ENCODE assay signal across 17 mouse cellular contexts in genomic region chr9:63781714-63782464, GRCm38 (mm10). TPM values are rescaled to one million over a fixed set of nuclear protein-coding genes. Genes with fewer than 3 reads are reported as not detected.
A peak's percentile ranks its signal among the peaks of the same experiment; 100 is the strongest.
DNase-seq lines count a peak whose midpoint lies in the region; ATAC-seq and TF ChIP-seq lines count a peak whose summit lies in the region.
"Had no signal": no experiment of that assay in that cellular context is flagged by ENCODE, and none has a peak within 500 bp of the region (broad histone marks: within the 10 kb centered on the region; RNA-seq: fewer than 3 reads in every experiment).

No protein-coding gene starts in this region.

- no peak overlapping the region for H3K9ac ChIP-seq in hindbrain, postnatal 0 days (replicated peaks; ENCODE audit: low read length)
- H3K9ac ChIP-seq in hindbrain, embryonic 14.5 days, result no peak overlapping the region
- no peak overlapping the region for H3K9ac ChIP-seq in intestine, postnatal 0 days (ENCODE audit: low read depth, low read length)
- H3K9ac ChIP-seq in liver, postnatal 0 days (replicated peaks), result no peak overlapping the region
- H3K9ac ChIP-seq: embryonic facial prominence, embryonic 12.5 days; lung, embryonic 15.5 days; neural tube, embryonic 13.5 days had no signal

- no peak overlapping the region for H3K27ac ChIP-seq in hindbrain, postnatal 0 days
- no peak overlapping the region for H3K27ac ChIP-seq in hindbrain, embryonic 14.5 days
- peak overlapping the region; percentile 55 for H3K27ac ChIP-seq in embryonic facial prominence, embryonic 10.5 days (replicated peaks)
- H3K27ac ChIP-seq in intestine, postnatal 0 days (ENCODE audit: low read depth, low read length), result peak overlapping the region; percentile 28; the same call in 1 of the 2 replicates
- 0 out of 2 replicates have a peak overlapping the region, but pooled peaks have one; percentile 7 for H3K27ac ChIP-seq in liver, postnatal 0 days (ENCODE audit: low read depth)
- H3K27ac ChIP-seq: lung, embryonic 15.5 days; neural tube, embryonic 13.5 days had no signal

- ATAC-seq in hindbrain, postnatal 0 days, result no peak
- ATAC-seq in hindbrain, embryonic 14.5 days (ENCODE audit: low FRiP score), result no peak
- ATAC-seq in intestine, postnatal 0 days, result peak; percentile 41; the same call in 1 of the 2 replicates
- no peak for ATAC-seq in liver, postnatal 0 days

- no peaks in the 10 kb centered on the region for H3K27me3 ChIP-seq in hindbrain, postnatal 0 days (ENCODE audit: insufficient read depth, low read length)
- no peaks in the 10 kb centered on the region for H3K27me3 ChIP-seq in hindbrain, embryonic 14.5 days (ENCODE audit: control insufficient read depth, insufficient read depth, low read length)
- peaks cover 16% of the 10 kb centered on the region for H3K27me3 ChIP-seq in embryonic facial prominence, embryonic 10.5 days (replicated peaks; ENCODE audit: low read depth, poor library complexity, severe bottlenecking)
- H3K27me3 ChIP-seq in intestine, postnatal 0 days (replicated peaks; ENCODE audit: control insufficient read depth, insufficient read depth, low read length), result no peaks in the 10 kb centered on the region
- H3K27me3 ChIP-seq in liver, postnatal 0 days (ENCODE audit: insufficient read depth, low read length), result no peaks in the 10 kb centered on the region
- H3K27me3 ChIP-seq: lung, embryonic 15.5 days had no signal

- H3K4me2 ChIP-seq in hindbrain, postnatal 0 days (ENCODE audit: low read depth, low read length), result no peak overlapping the region
- no peak overlapping the region for H3K4me2 ChIP-seq in hindbrain, embryonic 14.5 days (replicated peaks)
- no peak overlapping the region for H3K4me2 ChIP-seq in intestine, postnatal 0 days (replicated peaks; ENCODE audit: low read depth)
- H3K4me2 ChIP-seq in liver, postnatal 0 days (ENCODE audit: low read depth, low read length), result no peak overlapping the region
- H3K4me2 ChIP-seq: embryonic facial prominence, embryonic 12.5 days; heart, embryonic 11.5 days; lung, embryonic 15.5 days; neural tube, embryonic 13.5 days had no signal

- H3K36me3 ChIP-seq in hindbrain, postnatal 0 days (ENCODE audit: insufficient read depth, low read length), result no peaks in the 10 kb centered on the region
- H3K36me3 ChIP-seq in hindbrain, embryonic 14.5 days (replicated peaks; ENCODE audit: control insufficient read depth, insufficient read depth), result no peaks in the 10 kb centered on the region
- no peaks in the 10 kb centered on the region for H3K36me3 ChIP-seq in embryonic facial prominence, embryonic 10.5 days (replicated peaks)
- no peaks in the 10 kb centered on the region for H3K36me3 ChIP-seq in intestine, postnatal 0 days (ENCODE audit: control insufficient read depth, insufficient read depth)
- H3K36me3 ChIP-seq in liver, postnatal 0 days (replicated peaks; ENCODE audit: insufficient read depth, low read length), result no peaks in the 10 kb centered on the region
- H3K36me3 ChIP-seq: embryonic facial prominence, embryonic 12.5 days; G1E; lung, embryonic 15.5 days; neural tube, embryonic 13.5 days had no signal

- peak; percentile 19; the same call in 1 of the 2 replicates for TF ChIP-seq CTCF in hindbrain, postnatal 0 days (IDR thresholded peaks at IDR 0.05; ENCODE audit: low read depth)
- TF ChIP-seq CTCF in intestine, postnatal 0 days (IDR thresholded peaks at IDR 0.05; ENCODE audit: low read depth), result peak; percentile 52
- peak; percentile 19 for TF ChIP-seq CTCF in liver, postnatal 0 days (IDR thresholded peaks at IDR 0.05; ENCODE audit: low read depth)

- H3K4me1 ChIP-seq in hindbrain, postnatal 0 days (ENCODE audit: insufficient read depth, low read length), result 0 out of 2 replicates have a peak, but pooled peaks cover 9% of the 10 kb centered on the region
- peaks cover 11% of the 10 kb centered on the region for H3K4me1 ChIP-seq in hindbrain, embryonic 14.5 days (replicated peaks; ENCODE audit: control insufficient read depth, insufficient read depth, low read length)
- peaks cover 65% of the 10 kb centered on the region for H3K4me1 ChIP-seq in embryonic facial prominence, embryonic 10.5 days
- H3K4me1 ChIP-seq in intestine, postnatal 0 days (replicated peaks; ENCODE audit: control insufficient read depth, insufficient read depth, low read length), result peaks cover 20% of the 10 kb centered on the region; the same call in 1 of the 2 replicates
- H3K4me1 ChIP-seq in liver, postnatal 0 days (ENCODE audit: insufficient read depth), result peaks cover 52% of the 10 kb centered on the region

- no peak for TF ChIP-seq EP300 in liver, postnatal 0 days (IDR thresholded peaks at IDR 0.05; ENCODE audit: low read depth)

- WGBS in hindbrain, postnatal 0 days, result 78% methylated on average over 7 of the region's 7 CpGs
- WGBS in hindbrain, embryonic 14.5 days, result 86% methylated on average over 7 of the region's 7 CpGs
- WGBS in embryonic facial prominence, embryonic 10.5 days, result 76% methylated on average over 7 of the region's 7 CpGs
- 43% methylated on average over 7 of the region's 7 CpGs for WGBS in intestine, postnatal 0 days
- 60% methylated on average over 7 of the region's 7 CpGs for WGBS in liver, postnatal 0 days (ENCODE audit: insufficient replicate concordance)

- no peaks in the 10 kb centered on the region for H3K9me3 ChIP-seq in hindbrain, postnatal 0 days (ENCODE audit: low read length)
- no peaks in the 10 kb centered on the region for H3K9me3 ChIP-seq in hindbrain, embryonic 14.5 days (ENCODE audit: control insufficient read depth, low read length)
- no peaks in the 10 kb centered on the region for H3K9me3 ChIP-seq in embryonic facial prominence, embryonic 10.5 days
- no peaks in the 10 kb centered on the region for H3K9me3 ChIP-seq in intestine, postnatal 0 days (ENCODE audit: control insufficient read depth)
- no peaks in the 10 kb centered on the region for H3K9me3 ChIP-seq in liver, postnatal 0 days (ENCODE audit: low read length)
- H3K9me3 ChIP-seq: embryonic facial prominence, embryonic 12.5 days; G1E; lung, embryonic 15.5 days; neural tube, embryonic 13.5 days had no signal

- H3K4me3 ChIP-seq in hindbrain, postnatal 0 days (ENCODE audit: low read length), result no peak overlapping the region
- no peak overlapping the region for H3K4me3 ChIP-seq in hindbrain, embryonic 14.5 days (replicated peaks; ENCODE audit: low read length)
- H3K4me3 ChIP-seq in embryonic facial prominence, embryonic 10.5 days, result no peak overlapping the region
- no peak overlapping the region for H3K4me3 ChIP-seq in intestine, postnatal 0 days (ENCODE audit: low read depth, low read length)
- H3K4me3 ChIP-seq in liver, postnatal 0 days (ENCODE audit: low read depth, low read length), result no peak overlapping the region
- H3K4me3 ChIP-seq: embryonic facial prominence, embryonic 12.5 days; lung, embryonic 15.5 days; neural tube, embryonic 13.5 days had no signal

- DNase-seq in hindbrain, postnatal 0 days (ENCODE audit: low spot score), result no peak
- no peak for DNase-seq in hindbrain, embryonic 14.5 days (ENCODE audit: low spot score)
- no peak for DNase-seq in embryonic facial prominence, embryonic 10.5 days (ENCODE audit: low spot score)
- DNase-seq in liver, postnatal 0 days, result no peak
- DNase-seq in urinary bladder, postnatal 14 days (ENCODE audit: low spot score), result no peak
- DNase-seq in embryo, embryonic 10 days (ENCODE audit: low spot score), result no peak
- DNase-seq in adipocyte (ENCODE audit: low spot score), result no peak
- DNase-seq: adrenal gland, postnatal 36 days; cerebellum, postnatal 25 days; heart, postnatal 4 days; kidney, adult 18-20 months had no signal

RNA-seq across cellular contexts. Expression of gene Smad3, which starts 24.1 kb away (rescaled TPM):
- 26.5 and 34.0 TPM in 2 replicates for total RNA-seq in hindbrain, postnatal 0 days (2014; rRNA removed)
- polyA plus RNA-seq in hindbrain, postnatal 0 days (2015; fragmentation: Nextera tagmentation; extraction: Ambion mirVana), result 7.2 and 7.5 TPM in 2 replicates
- polyA plus RNA-seq in hindbrain, embryonic 14.5 days (2014; fragmentation: Nextera tagmentation; extraction: Ambion mirVana), result 7.3 and 9.0 TPM in 2 replicates
- polyA plus RNA-seq in embryonic facial prominence, embryonic 10.5 days (2016; fragmentation: Nextera tagmentation; extraction: Ambion mirVana), result 23.4 and 25.5 TPM in 2 replicates
- 5.0 and 5.7 TPM in 2 replicates for polyA plus RNA-seq in intestine, postnatal 0 days (2015; fragmentation: Nextera tagmentation; extraction: Ambion mirVana)
- 1.9 and 2.1 TPM in 2 replicates for polyA plus RNA-seq in liver, postnatal 0 days (2015; fragmentation: Nextera tagmentation; extraction: Ambion mirVana)

Comparison
In these comparisons a context has a peak if more than half of its experiments do, and no peak if none do; other contexts are left out.
1. H3K27ac ChIP-seq: peak in embryonic facial prominence, embryonic 10.5 days (single experiment), intestine, postnatal 0 days (single experiment) and liver, postnatal 0 days (single experiment); none in hindbrain, postnatal 0 days (single experiment) and hindbrain, embryonic 14.5 days (single experiment).
2. Peak in every context shown above with its lines, with median percentiles within 50 percentile points of each other: CTCF ChIP-seq.